Mouse (Mus musculus) embryonic facial prominence, embryonic 15.5 days (tissue): ENCODE data around the gene Spp1. TPM values are rescaled to one million over a fixed set of nuclear protein-coding genes. Genes with fewer than 3 reads are reported as not detected.

Experiments
- ATAC-seq: fragments of 200-750 bp; cut with Nextera tagmentation; 2 replicates; pipeline ENCODE4 v1.8.0; 2017; ENCODE audit warnings: low read depth, moderate TSS enrichment; ENCODE audit not compliant: insufficient number of reproducible peaks, low FRiP score, low TSS enrichment
- H3K27ac ChIP-seq: fragments of 300-500 bp; sonication (generic); replicated peaks from 2 replicates; pipeline ENCODE4 v1.5.1; 2015; ENCODE audit warnings: mild to moderate bottlenecking, inconsistent platforms
- H3K27me3 ChIP-seq: fragments of 300-500 bp; sonication (generic); 2 replicates; pipeline ENCODE4 v1.6.1; 2015; ENCODE audit warnings: inconsistent platforms
- H3K36me3 ChIP-seq: fragments of 300-500 bp; sonication (generic); 2 replicates; pipeline ENCODE4 v1.6.1; 2015; ENCODE audit warnings: mild to moderate bottlenecking, inconsistent platforms
- H3K4me1 ChIP-seq: fragments of 300-500 bp; sonication (generic); 2 replicates; pipeline ENCODE4 v1.6.1; 2015; ENCODE audit warnings: inconsistent platforms
- H3K4me2 ChIP-seq: fragments of 300-500 bp; sonication (generic); replicated peaks from 2 replicates; pipeline ENCODE4 v1.6.1; 2015; ENCODE audit warnings: mild to moderate bottlenecking, inconsistent platforms
- H3K4me3 ChIP-seq: fragments of 300-500 bp; sonication (generic); replicated peaks from 2 replicates; pipeline ENCODE4 v1.5.1; 2015; ENCODE audit warnings: mild to moderate bottlenecking, inconsistent platforms
- H3K9ac ChIP-seq: fragments of 300-500 bp; sonication (generic); 2 replicates; pipeline ENCODE4 v1.6.1; 2015; ENCODE audit warnings: inconsistent platforms
- H3K9me3 ChIP-seq: fragments of 300-500 bp; sonication (generic); replicated peaks from 2 replicates; pipeline ENCODE4 v1.6.1; 2016; ENCODE audit warnings: inconsistent platforms
- WGBS: fragments of 180-500 bp; shearing (Covaris S2); methylation state at CpG from one replicate; pipeline ENCODE4 v1.1.7; 2015; 5-methylcytosine and 5-hydroxymethylcytosine counted together
- polyA plus RNA-seq: library from polyadenylated mRNA; unstranded; fragments of >200 nt; fragmentation: Nextera tagmentation; extraction: Ambion mirVana; gene quantifications from 2 replicates; pipeline ENCODE4 v1.2.1, GENCODE M21; 2015

Spp1 gene
- polyA plus RNA-seq, result 431 and 448 TPM in 2 replicates

DNA sequence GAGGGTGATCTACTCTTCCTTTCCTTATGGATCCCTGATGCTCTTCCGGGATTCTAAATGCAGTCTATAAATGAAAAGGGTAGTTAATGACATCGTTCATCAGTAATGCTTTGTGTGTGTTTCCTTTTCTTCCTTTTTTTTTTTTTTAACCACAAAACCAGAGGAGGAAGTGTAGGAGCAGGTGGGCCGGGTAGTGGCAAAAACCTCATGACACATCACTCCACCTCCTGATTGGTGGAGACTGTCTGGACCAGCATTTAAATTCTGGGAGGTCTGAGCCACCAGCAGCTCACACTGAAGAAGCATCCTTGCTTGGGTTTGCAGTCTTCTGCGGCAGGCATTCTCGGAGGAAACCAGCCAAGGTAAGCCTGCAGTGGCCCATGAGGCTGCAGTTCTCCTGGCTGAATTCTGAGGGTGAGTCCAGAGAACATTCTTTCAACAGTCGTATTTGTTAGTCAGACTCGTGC is at the start of gene Spp1:
Spp1 (plus strand) TSS at position 284 of the 467 bp plus-strand sequence.
- ATAC-seq, result no peak
- Histone ChIP-seq H3K4me3 (no peak within 1 kb of the TSS), H3K9ac (no peak within 1 kb of the TSS), H3K27me3 (no peaks in the 10 kb centered on the region), H3K27ac (no peak within 1 kb of the TSS), H3K36me3 (no peaks in the 10 kb centered on the region), H3K4me1 (no peaks in the 10 kb centered on the region), H3K9me3 (no peaks in the 10 kb centered on the region), H3K4me2 (no peak within 1 kb of the TSS)
- 57% methylated on average over 7 of the region's 7 CpGs for WGBS

DNA sequence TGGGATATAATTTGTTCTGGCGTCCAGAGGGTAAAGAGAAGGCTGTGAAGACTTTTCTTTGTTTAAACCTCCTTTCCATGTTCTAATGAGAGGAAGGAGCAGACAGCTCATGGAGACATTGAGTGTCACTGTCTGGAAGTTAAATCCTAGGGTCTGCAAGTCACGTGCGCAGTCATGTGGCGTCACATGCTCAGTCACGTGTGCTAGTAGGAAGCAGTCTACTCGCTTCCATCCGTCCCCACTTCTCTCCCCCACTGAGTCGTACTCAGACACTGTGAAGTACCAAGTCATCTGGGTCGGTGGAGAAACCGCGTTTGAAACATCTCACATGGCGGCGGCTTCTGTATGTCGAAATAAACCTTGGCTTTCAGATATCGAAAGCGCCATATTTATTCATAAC is 49.4 kb upstream of the Spp1 start:
- 92% methylated on average over 16 of the region's 16 CpGs for WGBS
- no peak for ATAC-seq

DNA sequence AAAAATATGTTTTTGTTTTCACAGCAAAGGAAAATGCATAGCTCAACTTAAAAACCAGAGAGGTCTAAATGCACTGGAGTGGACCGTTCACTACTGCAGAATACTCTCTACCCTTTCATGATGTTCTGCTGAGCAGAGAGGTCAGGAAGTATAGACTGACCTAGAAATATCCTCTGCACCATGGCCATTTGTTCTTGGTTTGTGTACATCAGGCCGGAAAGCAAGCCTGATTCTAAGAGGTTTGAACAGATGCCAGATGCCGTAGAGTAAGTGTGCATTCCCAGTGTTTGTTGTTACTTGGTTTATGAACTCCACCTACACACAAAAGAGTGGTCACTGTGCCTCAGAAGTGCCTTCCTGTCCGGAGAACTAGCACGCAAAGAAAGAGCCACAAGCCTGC is 48.0 kb upstream of the Spp1 start:
- no peaks in the 10 kb centered on the region for H3K4me1 ChIP-seq
- H3K9me3 ChIP-seq, result no peaks in the 10 kb centered on the region
- H3K4me2 ChIP-seq, result no peak overlapping the region
- H3K27me3 ChIP-seq, result no peaks in the 10 kb centered on the region
- no peaks in the 10 kb centered on the region for H3K36me3 ChIP-seq
- no peak overlapping the region for H3K4me3 ChIP-seq
- ATAC-seq, result no peak
- H3K27ac ChIP-seq, result no peak overlapping the region
- no peak overlapping the region for H3K9ac ChIP-seq
- WGBS, result 59% methylated on average over 5 of the region's 5 CpGs

More for the DNA sequence above, 49.4 kb upstream of the Spp1 start:
- no peaks in the 10 kb centered on the region for H3K4me1 ChIP-seq
- no peaks in the 10 kb centered on the region for H3K36me3 ChIP-seq
- no peak overlapping the region for H3K9ac ChIP-seq
- no peaks in the 10 kb centered on the region for H3K27me3 ChIP-seq
- H3K4me3 ChIP-seq, result no peak overlapping the region
- H3K9me3 ChIP-seq, result no peaks in the 10 kb centered on the region
- no peak overlapping the region for H3K4me2 ChIP-seq
- no peak overlapping the region for H3K27ac ChIP-seq

DNA sequence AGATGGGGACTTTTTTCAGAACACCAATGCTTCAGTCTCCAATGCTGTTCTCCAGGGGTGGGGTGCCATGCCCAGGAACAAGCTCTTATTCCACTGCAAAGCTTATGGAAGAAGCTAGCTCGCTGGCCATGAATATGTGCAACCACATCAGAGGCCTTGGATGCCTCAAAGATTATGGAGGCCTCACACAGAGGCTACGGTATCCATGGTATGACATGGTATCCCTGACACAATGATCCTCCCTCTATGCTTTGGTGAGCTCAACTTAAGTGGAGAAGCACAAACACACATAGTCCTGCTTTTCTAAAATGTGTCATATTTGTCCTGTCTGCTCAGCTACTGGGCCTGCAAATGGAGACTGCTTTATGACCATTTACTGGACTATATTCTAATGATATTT is 44.0 kb upstream of the Spp1 start:
- no peak overlapping the region for H3K9ac ChIP-seq
- H3K4me1 ChIP-seq, result no peaks in the 10 kb centered on the region
- ATAC-seq, result no peak
- no peak overlapping the region for H3K4me3 ChIP-seq
- no peak overlapping the region for H3K27ac ChIP-seq
- WGBS, result 68% methylated on average over 2 of the region's 2 CpGs
- no peaks in the 10 kb centered on the region for H3K9me3 ChIP-seq
- H3K27me3 ChIP-seq, result no peaks in the 10 kb centered on the region
- H3K4me2 ChIP-seq, result no peak overlapping the region
- no peaks in the 10 kb centered on the region for H3K36me3 ChIP-seq

DNA sequence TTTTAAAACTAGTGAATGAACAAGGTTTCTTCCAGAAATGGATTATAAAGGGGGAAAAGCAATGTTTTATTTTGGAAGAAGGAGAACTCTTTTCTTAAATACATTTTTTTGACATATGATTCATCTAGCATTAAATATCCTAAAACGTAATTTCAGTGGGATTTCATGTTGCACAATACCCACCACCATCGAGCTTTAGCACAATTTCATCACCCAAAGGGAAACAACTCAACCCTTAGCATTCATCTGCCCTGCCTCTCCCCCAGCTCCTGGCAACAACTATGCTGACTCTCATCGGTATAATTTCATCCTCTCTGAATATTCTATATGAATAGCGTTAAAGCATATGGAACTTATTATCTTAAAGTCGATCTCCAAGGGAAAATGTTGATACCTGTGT is 42.1 kb upstream of the Spp1 start:
- WGBS, result 38% methylated on average over 5 of the region's 5 CpGs
- Histone ChIP-seq H3K27me3 (no peaks in the 10 kb centered on the region), H3K4me2 (no peak overlapping the region), H3K9ac (no peak overlapping the region), H3K4me1 (peaks cover 2% of the 10 kb centered on the region; the same call in 1 of the 2 replicates), H3K27ac (no peak overlapping the region), H3K4me3 (no peak overlapping the region), H3K36me3 (no peaks in the 10 kb centered on the region), H3K9me3 (no peaks in the 10 kb centered on the region)
- no peak for ATAC-seq

DNA sequence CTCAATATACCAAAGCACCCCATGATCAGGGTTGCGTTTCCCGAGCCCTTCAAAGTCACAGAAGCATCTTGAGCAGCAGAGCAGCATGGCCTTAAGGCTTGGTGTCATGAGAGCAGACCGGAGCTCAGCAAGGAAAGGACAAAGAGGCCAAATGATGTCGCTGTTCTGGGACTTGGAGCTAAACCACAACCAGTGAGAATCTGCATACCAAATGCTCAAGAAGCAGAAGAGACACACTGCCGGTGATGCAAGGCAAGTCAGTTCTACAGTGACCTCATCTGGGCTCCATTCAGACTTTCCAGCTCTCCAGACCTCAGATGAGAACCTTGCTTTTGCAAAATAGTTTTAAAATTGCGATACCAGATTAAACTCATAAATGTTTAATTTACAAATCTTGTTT is 38.6 kb upstream of the Spp1 start:
- WGBS, result 63% methylated on average over 6 of the region's 6 CpGs
- no peaks in the 10 kb centered on the region for H3K9me3 ChIP-seq
- no peak overlapping the region for H3K27ac ChIP-seq
- H3K4me3 ChIP-seq, result no peak overlapping the region
- H3K36me3 ChIP-seq, result no peaks in the 10 kb centered on the region
- no peaks in the 10 kb centered on the region for H3K27me3 ChIP-seq
- no peak for ATAC-seq
- no peak overlapping the region for H3K4me2 ChIP-seq
- H3K9ac ChIP-seq, result no peak overlapping the region
- peaks cover 3% of the 10 kb centered on the region; the same call in 1 of the 2 replicates for H3K4me1 ChIP-seq

DNA sequence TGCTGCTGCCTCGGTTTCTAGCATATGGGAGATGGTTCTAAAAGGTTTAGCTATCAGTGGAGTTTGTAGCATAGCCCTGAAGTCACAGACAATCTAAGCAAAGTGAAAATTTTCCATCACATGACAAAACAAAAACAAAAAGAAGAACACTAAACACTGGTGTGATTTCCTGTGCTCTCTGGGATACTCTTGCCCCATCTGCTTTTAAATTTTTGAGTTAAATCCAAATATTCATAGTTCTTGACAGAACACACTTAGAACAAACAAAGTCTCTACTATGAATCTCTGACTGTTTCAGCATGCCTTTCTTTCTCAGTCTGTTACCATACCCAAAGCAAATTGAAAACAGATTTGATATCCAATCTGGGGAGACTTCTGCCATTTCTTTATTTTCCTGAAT is 36.9 kb upstream of the Spp1 start:
- WGBS, result 56% methylated on average over 1 of the region's 1 CpGs
- peaks cover 3% of the 10 kb centered on the region; the same call in 1 of the 2 replicates for H3K4me1 ChIP-seq
- ATAC-seq, result no peak
- peak overlapping the region; percentile 44; the same call in 1 of the 2 replicates for H3K27ac ChIP-seq
- no peaks in the 10 kb centered on the region for H3K27me3 ChIP-seq
- H3K4me2 ChIP-seq, result no peak overlapping the region
- H3K4me3 ChIP-seq, result no peak overlapping the region
- no peaks in the 10 kb centered on the region for H3K9me3 ChIP-seq
- H3K9ac ChIP-seq, result no peak overlapping the region
- no peaks in the 10 kb centered on the region for H3K36me3 ChIP-seq

DNA sequence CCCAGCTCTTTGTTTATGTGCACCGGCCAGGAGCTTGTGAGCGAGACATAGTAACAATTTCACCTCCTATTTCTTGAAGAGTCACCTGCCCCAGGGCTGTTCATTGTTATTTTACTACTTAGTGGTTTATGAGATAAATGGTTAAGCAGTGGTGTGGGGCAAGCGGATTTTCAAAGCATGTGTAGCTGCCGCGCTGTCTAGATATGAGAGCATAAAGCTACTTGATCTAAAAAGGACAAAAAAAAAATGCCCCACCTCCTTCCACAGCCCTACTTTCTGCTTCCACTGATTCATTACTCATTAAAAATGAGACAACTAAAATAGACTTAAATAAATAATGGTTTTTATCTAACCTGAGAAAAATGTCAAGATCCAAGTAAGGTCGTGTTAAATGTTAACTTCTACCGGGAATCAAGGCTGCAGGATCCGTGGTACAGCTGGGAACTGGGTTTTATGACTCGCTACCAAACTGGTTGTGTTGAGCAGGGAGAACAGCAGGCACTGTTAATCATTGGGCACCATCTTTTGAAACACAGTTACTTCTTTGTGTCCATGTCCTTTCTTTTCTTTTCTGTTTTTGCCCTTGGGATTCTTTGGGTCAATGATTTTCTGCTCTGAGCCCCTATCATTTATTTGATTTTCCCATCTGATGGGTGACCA is 35.5 kb upstream of the Spp1 start:
- no peak overlapping the region for H3K4me3 ChIP-seq
- no peak overlapping the region for H3K9ac ChIP-seq
- H3K4me2 ChIP-seq, result no peak overlapping the region
- no peaks in the 10 kb centered on the region for H3K36me3 ChIP-seq
- H3K4me1 ChIP-seq, result peaks cover 12% of the 10 kb centered on the region; the same call in 1 of the 2 replicates
- H3K9me3 ChIP-seq, result no peaks in the 10 kb centered on the region
- no peak for ATAC-seq
- H3K27me3 ChIP-seq, result no peaks in the 10 kb centered on the region
- 51% methylated on average over 9 of the region's 9 CpGs for WGBS
- H3K27ac ChIP-seq, result no peak overlapping the region

DNA sequence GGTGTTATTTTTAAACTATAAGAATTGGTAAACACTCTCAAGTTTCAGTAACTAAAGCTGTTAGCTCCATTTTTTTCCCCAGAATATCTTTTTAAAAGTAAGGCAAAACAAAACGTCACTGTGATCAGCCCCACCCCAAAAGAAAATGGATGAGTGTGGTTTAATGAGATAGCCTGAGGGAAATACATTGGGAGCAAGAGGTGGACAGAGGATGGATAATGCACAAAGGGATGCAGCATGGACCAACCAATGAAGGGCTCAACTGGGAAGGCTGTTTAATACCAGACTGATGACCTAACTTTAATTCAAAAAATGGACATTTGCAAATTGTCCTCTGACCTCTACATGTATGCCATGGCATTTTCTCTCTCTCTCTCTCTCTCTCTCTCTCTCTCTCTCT is 34.9 kb upstream of the Spp1 start:
- no peaks in the 10 kb centered on the region for H3K36me3 ChIP-seq
- no peak for ATAC-seq
- peaks cover 16% of the 10 kb centered on the region; the same call in 1 of the 2 replicates for H3K4me1 ChIP-seq
- H3K27me3 ChIP-seq, result no peaks in the 10 kb centered on the region
- no peak overlapping the region for H3K9ac ChIP-seq
- H3K4me2 ChIP-seq, result no peak overlapping the region
- WGBS, result 22% methylated on average over 1 of the region's 1 CpGs
- no peaks in the 10 kb centered on the region for H3K9me3 ChIP-seq
- no peak overlapping the region for H3K4me3 ChIP-seq
- no peak overlapping the region for H3K27ac ChIP-seq

DNA sequence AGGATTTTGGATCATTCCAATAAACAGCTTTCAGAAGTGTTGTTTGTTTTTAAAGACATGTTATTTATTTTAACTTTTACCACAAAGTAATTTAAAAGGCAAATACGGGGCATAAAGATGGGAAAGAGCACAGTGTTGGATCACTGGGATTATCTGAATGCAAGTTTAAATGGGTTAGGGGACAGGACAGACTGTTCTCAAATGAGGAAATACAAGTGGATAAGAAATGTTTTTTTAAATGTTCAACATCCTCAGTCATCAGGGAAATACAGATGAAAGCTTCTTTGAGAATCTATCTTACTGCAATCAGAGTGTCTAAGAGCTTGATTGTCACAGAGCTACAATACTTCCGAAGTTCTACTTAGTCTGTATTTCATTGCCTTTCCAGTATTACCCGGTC is 32.3 kb upstream of the Spp1 start:
- no peak for ATAC-seq
- Histone ChIP-seq H3K9ac (no peak overlapping the region), H3K4me2 (no peak overlapping the region), H3K36me3 (no peaks in the 10 kb centered on the region), H3K9me3 (no peaks in the 10 kb centered on the region), H3K4me1 (peaks cover 38% of the 10 kb centered on the region), H3K27ac (no peak overlapping the region), H3K27me3 (no peaks in the 10 kb centered on the region), H3K4me3 (no peak overlapping the region)
- 39% methylated on average over 3 of the region's 3 CpGs for WGBS

DNA sequence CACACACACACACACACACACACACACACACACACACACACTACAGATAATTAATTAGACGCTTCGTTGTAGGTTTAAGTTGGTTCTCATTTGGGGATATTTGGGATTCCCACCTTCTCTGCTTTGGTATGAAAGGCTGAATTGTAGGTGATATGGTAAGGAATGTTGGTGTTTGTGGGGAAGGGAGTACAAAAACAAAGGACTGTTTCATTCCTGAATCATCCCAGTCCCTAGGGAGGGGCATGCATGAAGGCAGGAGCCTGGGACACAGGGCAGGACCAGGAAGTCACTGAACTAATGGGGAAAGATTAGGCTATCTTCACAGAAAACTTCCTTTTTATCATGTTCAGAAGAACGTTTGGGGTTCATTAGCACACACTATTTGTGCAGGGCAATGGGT is 31.6 kb upstream of the Spp1 start:
- Histone ChIP-seq H3K9me3 (no peaks in the 10 kb centered on the region), H3K9ac (no peak overlapping the region), H3K4me3 (no peak overlapping the region), H3K4me1 (peaks cover 41% of the 10 kb centered on the region), H3K36me3 (no peaks in the 10 kb centered on the region), H3K4me2 (no peak overlapping the region), H3K27me3 (no peaks in the 10 kb centered on the region), H3K27ac (no peak overlapping the region)
- WGBS, result 36% methylated on average over 3 of the region's 3 CpGs
- ATAC-seq, result no peak

DNA sequence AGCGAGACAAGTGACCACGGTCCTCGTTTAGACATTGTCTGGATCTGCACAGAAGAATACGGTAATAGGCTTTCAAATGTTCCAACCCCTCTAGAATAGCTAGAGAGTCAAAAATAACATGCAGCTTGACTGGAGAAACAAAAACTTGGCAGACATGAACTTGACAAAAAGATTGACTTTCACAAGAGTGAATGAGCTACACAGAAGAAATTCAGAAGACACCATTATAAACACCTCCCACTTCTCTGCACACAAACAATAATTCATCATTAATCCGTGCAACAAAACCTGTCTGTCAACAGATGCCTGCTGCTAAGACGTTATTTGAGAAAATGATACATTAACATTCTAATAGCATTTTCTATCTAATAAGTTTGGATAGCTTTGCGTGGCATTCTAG is 30.4 kb upstream of the Spp1 start:
- WGBS, result 49% methylated on average over 7 of the region's 7 CpGs
- Histone ChIP-seq H3K4me2 (no peak overlapping the region), H3K4me3 (no peak overlapping the region), H3K36me3 (no peaks in the 10 kb centered on the region), H3K27me3 (no peaks in the 10 kb centered on the region), H3K4me1 (peaks cover 41% of the 10 kb centered on the region), H3K9ac (no peak overlapping the region), H3K27ac (peak overlapping the region; percentile 0), H3K9me3 (no peaks in the 10 kb centered on the region)
- ATAC-seq, result no peak
